Mouse (Mus musculus) forebrain, embryonic 12.5 days (tissue): ENCODE data around the gene Rpl3. TPM values are rescaled to one million over a fixed set of nuclear protein-coding genes. Genes with fewer than 3 reads are reported as not detected.

Source experiments
- ATAC-seq: fragments of 200-750 bp; cut with Nextera tagmentation; 2 replicates; pipeline ENCODE4 v1.8.0; 2017; ENCODE audit warnings: moderate TSS enrichment; ENCODE audit not compliant: low FRiP score
- H3K27ac ChIP-seq: fragments of 300-500 bp; sonication (generic); 2 replicates; pipeline ENCODE4 v1.5.1; 2016; ENCODE audit warnings: mild to moderate bottlenecking
- H3K27me3 ChIP-seq: fragments of 300-500 bp; sonication (generic); 2 replicates; pipeline ENCODE4 v1.6.1; 2016; ENCODE audit warnings: mild to moderate bottlenecking
- H3K36me3 ChIP-seq: fragments of 300-500 bp; sonication (generic); replicated peaks from 2 replicates; pipeline ENCODE4 v1.6.1; 2016; ENCODE audit warnings: mild to moderate bottlenecking
- H3K4me1 ChIP-seq: fragments of 300-500 bp; sonication (generic); 2 replicates; pipeline ENCODE4 v1.6.1; 2016
- H3K4me2 ChIP-seq: fragments of 300-500 bp; sonication (generic); 2 replicates; pipeline ENCODE4 v1.6.1; 2016; ENCODE audit warnings: mild to moderate bottlenecking, moderate library complexity
- H3K4me3 ChIP-seq: fragments of 300-500 bp; sonication (generic); replicated peaks from 2 replicates; pipeline ENCODE4 v1.5.1; 2016; ENCODE audit warnings: mild to moderate bottlenecking
- H3K9ac ChIP-seq: fragments of 300-500 bp; sonication (generic); 2 replicates; pipeline ENCODE4 v1.6.1; 2016; ENCODE audit warnings: mild to moderate bottlenecking
- H3K9me3 ChIP-seq: fragments of 300-500 bp; sonication (generic); 2 replicates; pipeline ENCODE4 v1.6.1; 2016
- WGBS: fragments of 180-500 bp; shearing (Covaris S2); methylation state at CpG from one replicate; pipeline ENCODE4 v1.1.7; 2016; 5-methylcytosine and 5-hydroxymethylcytosine counted together
- polyA plus RNA-seq: library from polyadenylated mRNA; unstranded; fragments of >200 nt; fragmentation: Nextera tagmentation; extraction: Ambion mirVana; gene quantifications from 2 replicates; pipeline ENCODE4 v1.2.1, GENCODE M21; 2016

Rpl3 gene
- polyA plus RNA-seq = 659 and 694 TPM in 2 replicates

GRCm38 (mm10) chr15:80091121-80091955 is at the start of gene Rpl3, which contains the start of gene Syngr1:
TSS of gene Rpl3 (minus strand) at chr15:80091868.
TSS of gene Syngr1 (plus strand) at chr15:80091334.
- Histone ChIP-seq H3K27me3 (peaks cover 35% of the 10 kb centered on the region), H3K9ac (peak within 1 kb of the TSS; percentile 73), H3K4me2 (peak within 1 kb of the TSS; percentile 89), H3K9me3 (no peaks in the 10 kb centered on the region), H3K4me3 (peak within 1 kb of the TSS; percentile 79), H3K27ac (0 out of 2 replicates have a peak within 1 kb of the TSS, but pooled peaks have one; percentile 31), H3K36me3 (no peaks in the 10 kb centered on the region), H3K4me1 (peaks cover 15% of the 10 kb centered on the region)
- ATAC-seq = peak; percentile 66
- under 1% methylated on average over 83 of the region's 86 CpGs for WGBS

GRCm38 (mm10) chr15:80140878-80141277 is 49.2 kb upstream of the Rpl3 start:
- H3K27ac ChIP-seq = no peak overlapping the region
- H3K9ac ChIP-seq = no peak overlapping the region
- no peak for ATAC-seq
- H3K9me3 ChIP-seq = no peaks in the 10 kb centered on the region
- peaks cover 10% of the 10 kb centered on the region; the same call in 1 of the 2 replicates for H3K4me1 ChIP-seq
- no peak overlapping the region for H3K4me3 ChIP-seq
- H3K36me3 ChIP-seq = peaks cover 46% of the 10 kb centered on the region
- no peak overlapping the region for H3K4me2 ChIP-seq
- no peaks in the 10 kb centered on the region for H3K27me3 ChIP-seq
- WGBS = 98% methylated on average over 3 of the region's 3 CpGs

- Histone ChIP-seq H3K4me3 (no peak overlapping the region), H3K9me3 (no peaks in the 10 kb centered on the region), H3K27ac (no peak overlapping the region), H3K36me3 (peaks cover 46% of the 10 kb centered on the region), H3K9ac (no peak overlapping the region), H3K4me2 (no peak overlapping the region), H3K4me1 (peaks cover 10% of the 10 kb centered on the region; the same call in 1 of the 2 replicates), H3K27me3 (no peaks in the 10 kb centered on the region)
- no peak for ATAC-seq
- WGBS = 95% methylated on average over 2 of the region's 2 CpGs
Measured at GRCm38 (mm10) chr15:80140302-80140701, 48.6 kb upstream of the Rpl3 start.

- Histone ChIP-seq H3K4me3 (no peak overlapping the region), H3K9me3 (no peaks in the 10 kb centered on the region), H3K4me2 (no peak overlapping the region), H3K36me3 (peaks cover 43% of the 10 kb centered on the region), H3K9ac (no peak overlapping the region), H3K4me1 (peaks cover 24% of the 10 kb centered on the region), H3K27ac (no peak overlapping the region; the same call in 1 of the 2 replicates), H3K27me3 (no peaks in the 10 kb centered on the region)
- ATAC-seq = no peak
- 77% methylated on average over 17 of the region's 17 CpGs for WGBS
Measured at GRCm38 (mm10) chr15:80137945-80138791, 46.5 kb upstream of the Rpl3 start.

GRCm38 (mm10) chr15:80136645-80137044 is 45.0 kb upstream of the Rpl3 start:
- no peak overlapping the region for H3K4me3 ChIP-seq
- H3K4me1 ChIP-seq = peaks cover 26% of the 10 kb centered on the region
- ATAC-seq = no peak
- no peaks in the 10 kb centered on the region for H3K27me3 ChIP-seq
- H3K36me3 ChIP-seq = peaks cover 30% of the 10 kb centered on the region
- 94% methylated on average over 3 of the region's 3 CpGs for WGBS
- no peak overlapping the region for H3K4me2 ChIP-seq
- no peak overlapping the region for H3K27ac ChIP-seq
- no peak overlapping the region for H3K9ac ChIP-seq
- no peaks in the 10 kb centered on the region for H3K9me3 ChIP-seq

GRCm38 (mm10) chr15:80135499-80135898 is 43.8 kb upstream of the Rpl3 start:
- ATAC-seq = no peak
- H3K9ac ChIP-seq = no peak overlapping the region
- no peak overlapping the region for H3K4me2 ChIP-seq
- H3K9me3 ChIP-seq = no peaks in the 10 kb centered on the region
- H3K4me1 ChIP-seq = peaks cover 26% of the 10 kb centered on the region
- H3K27me3 ChIP-seq = no peaks in the 10 kb centered on the region
- H3K36me3 ChIP-seq = peaks cover 21% of the 10 kb centered on the region
- WGBS = 93% methylated on average over 2 of the region's 2 CpGs
- H3K4me3 ChIP-seq = no peak overlapping the region
- H3K27ac ChIP-seq = no peak overlapping the region

GRCm38 (mm10) chr15:80134450-80134847 is 42.8 kb upstream of the Rpl3 start:
- H3K36me3 ChIP-seq = peaks cover 11% of the 10 kb centered on the region
- peak overlapping the region; percentile 82 for H3K9ac ChIP-seq
- ATAC-seq = no peak
- H3K27me3 ChIP-seq = 0 out of 2 replicates have a peak, but pooled peaks cover 3% of the 10 kb centered on the region
- peak overlapping the region; percentile 78 for H3K4me3 ChIP-seq
- peaks cover 26% of the 10 kb centered on the region for H3K4me1 ChIP-seq
- no peak overlapping the region for H3K27ac ChIP-seq
- peak overlapping the region; percentile 86 for H3K4me2 ChIP-seq
- H3K9me3 ChIP-seq = no peaks in the 10 kb centered on the region
- WGBS = 64% methylated on average over 9 of the region's 9 CpGs

- ATAC-seq = peak; percentile 34; the same call in 1 of the 2 replicates
- H3K9me3 ChIP-seq = no peaks in the 10 kb centered on the region
- 0 out of 2 replicates have a peak, but pooled peaks cover 6% of the 10 kb centered on the region for H3K27me3 ChIP-seq
- peak overlapping the region; percentile 98 for H3K27ac ChIP-seq
- peaks cover 11% of the 10 kb centered on the region; the same call in 1 of the 2 replicates for H3K36me3 ChIP-seq
- H3K4me3 ChIP-seq = peak overlapping the region; percentile 78
- H3K4me2 ChIP-seq = peak overlapping the region; percentile 86
- peaks cover 26% of the 10 kb centered on the region for H3K4me1 ChIP-seq
- WGBS = 14% methylated on average over 14 of the region's 14 CpGs
- H3K9ac ChIP-seq = peak overlapping the region; percentile 82
Measured at GRCm38 (mm10) chr15:80133682-80134449, 42.2 kb upstream of the Rpl3 start.

GRCm38 (mm10) chr15:80132993-80133586 is 41.4 kb upstream of the Rpl3 start, which contains the start of gene Tab1:
TSS of gene Tab1 (plus strand) at chr15:80133127.
- H3K4me2 ChIP-seq = peak within 1 kb of the TSS; percentile 86
- under 1% methylated on average over 58 of the region's 59 CpGs for WGBS
- H3K36me3 ChIP-seq = peaks cover 11% of the 10 kb centered on the region; the same call in 1 of the 2 replicates
- no peaks in the 10 kb centered on the region for H3K9me3 ChIP-seq
- H3K4me3 ChIP-seq = peak within 1 kb of the TSS; percentile 78
- ATAC-seq = peak; percentile 96
- H3K27me3 ChIP-seq = 0 out of 2 replicates have a peak, but pooled peaks cover 6% of the 10 kb centered on the region
- peak within 1 kb of the TSS; percentile 98 for H3K27ac ChIP-seq
- H3K4me1 ChIP-seq = peaks cover 24% of the 10 kb centered on the region
- peak within 1 kb of the TSS; percentile 82 for H3K9ac ChIP-seq

- H3K4me2 ChIP-seq = peak overlapping the region; percentile 86
- H3K27me3 ChIP-seq = 0 out of 2 replicates have a peak, but pooled peaks cover 6% of the 10 kb centered on the region
- ATAC-seq = peak; percentile 6; the same call in 1 of the 2 replicates
- H3K27ac ChIP-seq = 0 out of 2 replicates have a peak overlapping the region, but pooled peaks have one; percentile 98
- H3K4me3 ChIP-seq = peak overlapping the region; percentile 78
- peaks cover 17% of the 10 kb centered on the region for H3K4me1 ChIP-seq
- no peaks in the 10 kb centered on the region for H3K9me3 ChIP-seq
- peaks cover 11% of the 10 kb centered on the region; the same call in 1 of the 2 replicates for H3K36me3 ChIP-seq
- no peak overlapping the region for H3K9ac ChIP-seq
- 84% methylated on average over 9 of the region's 9 CpGs for WGBS
Measured at GRCm38 (mm10) chr15:80132452-80132851, 40.8 kb upstream of the Rpl3 start.

- Histone ChIP-seq H3K4me1 (peaks cover 16% of the 10 kb centered on the region), H3K27ac (no peak overlapping the region), H3K4me3 (no peak overlapping the region), H3K9ac (no peak overlapping the region), H3K4me2 (no peak overlapping the region), H3K9me3 (no peaks in the 10 kb centered on the region), H3K36me3 (peaks cover 5% of the 10 kb centered on the region; the same call in 1 of the 2 replicates), H3K27me3 (0 out of 2 replicates have a peak, but pooled peaks cover 6% of the 10 kb centered on the region)
- 78% methylated on average over 6 of the region's 6 CpGs for WGBS
- no peak for ATAC-seq
Measured at GRCm38 (mm10) chr15:80131421-80131820, 39.8 kb upstream of the Rpl3 start.
